Mouse (Mus musculus): ENCODE results near the gene Ovol3. TPM values are rescaled to one million over a fixed set of nuclear protein-coding genes. Genes with fewer than 3 reads are reported as not detected.
"Not testable (repeated sequence)": the region's sequence is repeated elsewhere in the genome, so short reads cannot be mapped to it uniquely, and the experiment has no call there.

The Ovol3 gene
- polyA plus RNA-seq, 1 experiment from 2014 or later, result 0.22 TPM

- no peak overlapping the region for H3K9ac ChIP-seq
- peaks cover 23% of the 10 kb centered on the region; the same call in 1 of the 2 replicates for H3K36me3 ChIP-seq
- no peak overlapping the region for H3K27ac ChIP-seq
- H3K4me3 ChIP-seq, result no peak overlapping the region
- H3K4me2 ChIP-seq, result no peak overlapping the region
- WGBS, result 91% methylated on average over 2 of the region's 2 CpGs
- H3K27me3 ChIP-seq, result no peaks in the 10 kb centered on the region
- no peaks in the 10 kb centered on the region for H3K9me3 ChIP-seq
- ATAC-seq (ENCODE audit: insufficient number of reproducible peaks, low FRiP score, low TSS enrichment, low read depth), result no peak
- H3K4me1 ChIP-seq, result no peaks in the 10 kb centered on the region
Measured at GRCm38 (mm10) chr7:30265041-30265440, 29.5 kb upstream of the Ovol3 start.

GRCm38 (mm10) chr7:30251956-30252954 is 16.7 kb upstream of the Ovol3 start:
- no peak for ATAC-seq (ENCODE audit: insufficient number of reproducible peaks, low FRiP score, low TSS enrichment, low read depth)

GRCm38 (mm10) chr7:30237374-30237773 is 1.8 kb upstream of the Ovol3 start:
- 77% methylated on average over 3 of the region's 3 CpGs for WGBS
- not testable (repeated sequence) for H3K9ac ChIP-seq, H3K4me2 ChIP-seq

More at GRCm38 (mm10) chr7:30251956-30252954, 16.7 kb upstream of the Ovol3 start:
- Histone ChIP-seq H3K9ac (no peak overlapping the region), H3K4me1 (no peaks in the 10 kb centered on the region), H3K9me3 (no peaks in the 10 kb centered on the region), H3K36me3 (0 out of 2 replicates have a peak, but pooled peaks cover 16% of the 10 kb centered on the region), H3K27me3 (no peaks in the 10 kb centered on the region), H3K4me3 (no peak overlapping the region), H3K27ac (no peak overlapping the region), H3K4me2 (no peak overlapping the region)
- 75% methylated on average over 12 of the region's 12 CpGs for WGBS

GRCm38 (mm10) chr7:30235091-30235490 is 434 bp downstream of the Ovol3 start:
- ATAC-seq (ENCODE audit: insufficient number of reproducible peaks, low FRiP score, low TSS enrichment, low read depth), result no peak
- Histone ChIP-seq H3K9ac (no peak overlapping the region), H3K4me1 (peaks cover 20% of the 10 kb centered on the region), H3K27ac (no peak overlapping the region), H3K9me3 (no peaks in the 10 kb centered on the region), H3K4me3 (no peak overlapping the region), H3K36me3 (peaks cover 25% of the 10 kb centered on the region), H3K27me3 (no peaks in the 10 kb centered on the region), H3K4me2 (no peak overlapping the region)
- 91% methylated on average over 8 of the region's 8 CpGs for WGBS

More at GRCm38 (mm10) chr7:30237374-30237773, 1.8 kb upstream of the Ovol3 start:
- H3K27me3 ChIP-seq; H3K9me3 ChIP-seq; ATAC-seq (ENCODE audit: insufficient number of reproducible peaks, low FRiP score, low TSS enrichment, low read depth); H3K4me3 ChIP-seq; H3K27ac ChIP-seq: not testable (repeated sequence)
- H3K4me1 ChIP-seq, result peaks cover 12% of the 10 kb centered on the region
- H3K36me3 ChIP-seq, result peaks cover 25% of the 10 kb centered on the region

- Histone ChIP-seq H3K9ac (no peak overlapping the region), H3K4me3 (no peak overlapping the region), H3K4me1 (peaks cover 20% of the 10 kb centered on the region), H3K27me3 (no peaks in the 10 kb centered on the region), H3K27ac (no peak overlapping the region), H3K4me2 (no peak overlapping the region), H3K9me3 (no peaks in the 10 kb centered on the region), H3K36me3 (peaks cover 25% of the 10 kb centered on the region)
- 94% methylated on average over 15 of the region's 15 CpGs for WGBS
- ATAC-seq (ENCODE audit: insufficient number of reproducible peaks, low FRiP score, low TSS enrichment, low read depth), result no peak
Measured at GRCm38 (mm10) chr7:30234276-30234858, 1.2 kb downstream of the Ovol3 start.

GRCm38 (mm10) chr7:30233387-30233786 is 2.1 kb downstream of the Ovol3 start:
- H3K27ac ChIP-seq, result no peak overlapping the region
- H3K9me3 ChIP-seq, result no peaks in the 10 kb centered on the region
- 88% methylated on average over 20 of the region's 20 CpGs for WGBS
- no peak for ATAC-seq (ENCODE audit: insufficient number of reproducible peaks, low FRiP score, low TSS enrichment, low read depth)
- H3K27me3 ChIP-seq, result no peaks in the 10 kb centered on the region
- H3K9ac ChIP-seq, result no peak overlapping the region
- H3K4me2 ChIP-seq, result no peak overlapping the region
- H3K4me3 ChIP-seq, result peak overlapping the region; percentile 74; the same call in 1 of the 2 replicates
- H3K36me3 ChIP-seq, result peaks cover 30% of the 10 kb centered on the region
- H3K4me1 ChIP-seq, result peaks cover 20% of the 10 kb centered on the region

GRCm38 (mm10) chr7:30232631-30233148 is 2.8 kb downstream of the Ovol3 start:
- ATAC-seq (ENCODE audit: insufficient number of reproducible peaks, low FRiP score, low TSS enrichment, low read depth), result no peak
- Histone ChIP-seq H3K4me1 (peaks cover 20% of the 10 kb centered on the region), H3K9ac (peak overlapping the region; percentile 69)

GRCm38 (mm10) chr7:30231669-30232454 is 3.7 kb downstream of the Ovol3 start, which contains the start of the genes Polr2i and Tbcb:
TSS of gene Polr2i (plus strand) at chr7:30231948.
TSS of gene Tbcb (minus strand) at chr7:30232272.
- Histone ChIP-seq H3K4me1 (peaks cover 20% of the 10 kb centered on the region), H3K27ac (peak within 1 kb of the TSS; percentile 96), H3K36me3 (peaks cover 42% of the 10 kb centered on the region), H3K27me3 (no peaks in the 10 kb centered on the region), H3K4me2 (peak within 1 kb of the TSS; percentile 76), H3K4me3 (peak within 1 kb of the TSS; percentile 74), H3K9ac (peak within 1 kb of the TSS; percentile 69), H3K9me3 (no peaks in the 10 kb centered on the region)
- WGBS, result under 1% methylated on average over 67 of the region's 67 CpGs
- peak; percentile 96 for ATAC-seq (ENCODE audit: insufficient number of reproducible peaks, low FRiP score, low TSS enrichment, low read depth)

More at GRCm38 (mm10) chr7:30232631-30233148, 2.8 kb downstream of the Ovol3 start:
- H3K9me3 ChIP-seq, result no peaks in the 10 kb centered on the region
- no peaks in the 10 kb centered on the region for H3K27me3 ChIP-seq
- H3K27ac ChIP-seq, result peak overlapping the region; percentile 96
- 2% methylated on average over 24 of the region's 24 CpGs for WGBS
- peak overlapping the region; percentile 76 for H3K4me2 ChIP-seq
- peak overlapping the region; percentile 74 for H3K4me3 ChIP-seq
- peaks cover 35% of the 10 kb centered on the region for H3K36me3 ChIP-seq

GRCm38 (mm10) chr7:30231328-30231668 is 4.2 kb downstream of the Ovol3 start:
- H3K27me3 ChIP-seq, result no peaks in the 10 kb centered on the region
- peak overlapping the region; percentile 74 for H3K4me3 ChIP-seq
- peaks cover 20% of the 10 kb centered on the region for H3K4me1 ChIP-seq
- no peak for ATAC-seq (ENCODE audit: insufficient number of reproducible peaks, low FRiP score, low TSS enrichment, low read depth)
- H3K9ac ChIP-seq, result peak overlapping the region; percentile 35; the same call in 1 of the 2 replicates
- peaks cover 47% of the 10 kb centered on the region for H3K36me3 ChIP-seq
- no peaks in the 10 kb centered on the region for H3K9me3 ChIP-seq
- peak overlapping the region; percentile 75 for H3K27ac ChIP-seq
- H3K4me2 ChIP-seq, result peak overlapping the region; percentile 76
- WGBS, result 0% methylated on average over 16 of the region's 16 CpGs

- H3K4me2 ChIP-seq, result no peak overlapping the region
- no peak overlapping the region for H3K9ac ChIP-seq
- no peak for ATAC-seq (ENCODE audit: insufficient number of reproducible peaks, low FRiP score, low TSS enrichment, low read depth)
- H3K9me3 ChIP-seq, result no peaks in the 10 kb centered on the region
- no peaks in the 10 kb centered on the region for H3K27me3 ChIP-seq
- H3K36me3 ChIP-seq, result peaks cover 48% of the 10 kb centered on the region
- H3K4me1 ChIP-seq, result peaks cover 8% of the 10 kb centered on the region
- H3K27ac ChIP-seq, result no peak overlapping the region
- 93% methylated on average over 12 of the region's 12 CpGs for WGBS
- H3K4me3 ChIP-seq, result no peak overlapping the region
Measured at GRCm38 (mm10) chr7:30224206-30224605, 11.3 kb downstream of the Ovol3 start.

GRCm38 (mm10) chr7:30222205-30222604 is 13.3 kb downstream of the Ovol3 start:
- Histone ChIP-seq H3K27me3 (no peaks in the 10 kb centered on the region), H3K4me2 (no peak overlapping the region), H3K4me1 (peaks cover 12% of the 10 kb centered on the region), H3K27ac (no peak overlapping the region), H3K36me3 (peaks cover 35% of the 10 kb centered on the region), H3K9ac (no peak overlapping the region), H3K4me3 (no peak overlapping the region), H3K9me3 (no peaks in the 10 kb centered on the region)
- no peak for ATAC-seq (ENCODE audit: insufficient number of reproducible peaks, low FRiP score, low TSS enrichment, low read depth)
- 85% methylated on average over 5 of the region's 5 CpGs for WGBS
